Comparison of ENCODE assay signal across 8 mouse cellular contexts in the genomic region with DNA sequence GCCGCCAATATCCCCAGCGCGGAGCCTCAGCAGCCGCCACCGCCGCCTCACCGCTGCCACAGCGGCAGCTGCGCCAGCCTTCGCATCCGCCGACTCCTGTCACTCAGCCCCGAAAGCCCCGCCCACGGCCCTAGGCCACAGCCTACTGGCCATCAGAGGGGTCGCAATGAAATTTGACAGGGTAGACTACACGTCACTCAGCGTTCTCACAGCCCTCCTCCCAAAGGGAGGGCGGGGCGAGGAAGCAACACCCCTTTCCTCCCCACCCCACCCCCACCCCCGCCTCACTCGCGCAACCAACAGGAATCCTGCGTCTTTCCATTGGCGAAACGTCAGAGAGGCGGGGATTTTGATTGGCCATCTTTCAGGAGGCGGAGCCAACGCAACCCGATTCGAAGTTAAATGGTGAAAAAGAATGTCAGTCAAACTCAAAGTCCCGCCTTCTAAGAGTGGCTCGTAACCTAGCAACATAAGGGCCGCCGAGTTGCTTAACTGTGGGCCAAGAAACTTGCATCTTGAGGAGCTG. TPM values are rescaled to one million over a fixed set of nuclear protein-coding genes. Genes with fewer than 3 reads are reported as not detected.
A peak's percentile ranks its signal among the peaks of the same experiment; 100 is the strongest.
DNase-seq lines count a peak whose midpoint lies in the region; ATAC-seq and TF ChIP-seq lines count a peak whose summit lies in the region.

Gene Tpcn1, minus strand, starts transcription at position 105 of the 526 bp plus-strand sequence.
Gene Iqcd, plus strand, starts transcription at position 448 of the 526 bp plus-strand sequence.

- peaks cover 27% of the 10 kb centered on the region for H3K36me3 ChIP-seq in G1E (replicated peaks)
- peaks cover 4% of the 10 kb centered on the region; the same call in 1 of the 2 replicates for H3K36me3 ChIP-seq in forebrain, postnatal 0 days (ENCODE audit: insufficient read depth)
- H3K36me3 ChIP-seq in lung, embryonic 16.5 days (ENCODE audit: control insufficient read depth, insufficient read depth, low read length) = peaks cover 9% of the 10 kb centered on the region; the same call in 1 of the 2 replicates

- H3K4me1 ChIP-seq in G1E (ENCODE audit: insufficient read depth, low read depth, low read length) = peaks cover 70% of the 10 kb centered on the region
- H3K4me1 ChIP-seq in forebrain, postnatal 0 days (ENCODE audit: insufficient read depth) = peaks cover 15% of the 10 kb centered on the region
- H3K4me1 ChIP-seq in lung, embryonic 16.5 days (replicated peaks; ENCODE audit: control insufficient read depth, insufficient read depth, low read length) = peaks cover 22% of the 10 kb centered on the region

- H3K9me3 ChIP-seq in G1E (replicated peaks) = peaks cover 5% of the 10 kb centered on the region; the same call in 1 of the 2 replicates
- H3K9me3 ChIP-seq in forebrain, postnatal 0 days (ENCODE audit: low read length) = no peaks in the 10 kb centered on the region
- no peaks in the 10 kb centered on the region; the same call in 1 of the 2 replicates for H3K9me3 ChIP-seq in lung, embryonic 16.5 days (ENCODE audit: control insufficient read depth, low read length)

- H3K9ac ChIP-seq in forebrain, postnatal 0 days = peak within 1 kb of the TSS; percentile 67
- peak within 1 kb of the TSS; percentile 87 for H3K9ac ChIP-seq in lung, embryonic 16.5 days (ENCODE audit: low read length)

- DNase-seq in G1E (ENCODE audit: low spot score) = peak; percentile 98
- DNase-seq in cerebellum, adult 18-20 months = peak; percentile 98 to 99
- peak; percentile 99 for DNase-seq in forebrain, postnatal 0 days
- peak; percentile 99 for DNase-seq in layer of hippocampus, adult 9-10 months (ENCODE audit: low spot score)
- peak; percentile 95 for DNase-seq in ovary, postnatal 10 days (ENCODE audit: low spot score)
- DNase-seq in thymus, postnatal 10 days (ENCODE audit: low spot score in 2 of 2) = peak; percentile 99 to 100

- H3K27ac ChIP-seq in forebrain, postnatal 0 days (ENCODE audit: low read depth, low read length) = peak within 1 kb of the TSS; percentile 80
- H3K27ac ChIP-seq in lung, embryonic 16.5 days (ENCODE audit: low read length) = peak within 1 kb of the TSS; percentile 62

- peak within 1 kb of the TSS; percentile 84 for H3K4me3 ChIP-seq in G1E (ENCODE audit: low read depth, low read length)
- peak within 1 kb of the TSS; percentile 71 for H3K4me3 ChIP-seq in forebrain, postnatal 0 days (ENCODE audit: low read depth, low read length)
- H3K4me3 ChIP-seq in lung, embryonic 16.5 days (ENCODE audit: low read length) = peak within 1 kb of the TSS; percentile 91

- no peaks in the 10 kb centered on the region for H3K27me3 ChIP-seq in G1E (ENCODE audit: insufficient read depth, low read length)
- H3K27me3 ChIP-seq in forebrain, postnatal 0 days (ENCODE audit: insufficient read depth, low read length) = no peaks in the 10 kb centered on the region
- H3K27me3 ChIP-seq in lung, embryonic 16.5 days (ENCODE audit: control insufficient read depth, insufficient read depth, low read depth, low read length) = no peaks in the 10 kb centered on the region

- WGBS in forebrain, postnatal 0 days = under 1% methylated on average over 35 of the region's 35 CpGs
- 0% methylated on average over 35 of the region's 35 CpGs for WGBS in lung, embryonic 16.5 days

- no peak for TF ChIP-seq CTCF in G1E (IDR thresholded peaks at IDR 0.05; ENCODE audit: low read depth, low read length)
- peak; percentile 38 for TF ChIP-seq CTCF in forebrain, postnatal 0 days (IDR thresholded peaks at IDR 0.05; ENCODE audit: low read depth)

- ATAC-seq in G1E (ENCODE audit: extremely low read depth, insufficient number of reproducible peaks, low FRiP score, poor library complexity, severe bottlenecking) = peak; percentile 90
- ATAC-seq in forebrain, postnatal 0 days = peak; percentile 99
- peak; percentile 92 to 94 for ATAC-seq in hematopoietic stem cell, adult 5-6 weeks (replicated peaks in 1 of 2; ENCODE audit: insufficient read depth in 1 of 2, low FRiP score in 2 of 2, low TSS enrichment in 1 of 2, low read depth in 1 of 2, poor library complexity in 2 of 2, severe bottlenecking in 2 of 2)
- peak; percentile 99 for ATAC-seq in lung, embryonic 16.5 days (ENCODE audit: low read depth)

- H3K4me2 ChIP-seq in forebrain, postnatal 0 days (ENCODE audit: low read depth) = peak within 1 kb of the TSS; percentile 93
- peak within 1 kb of the TSS; percentile 95 for H3K4me2 ChIP-seq in lung, embryonic 16.5 days (ENCODE audit: low read depth, low read length)

RNA-seq across cellular contexts. Expression of gene Tpcn1, which starts in this region (rescaled TPM):
- total RNA-seq in G1E (2014; fragmentation: Nextera tagmentation) (22.3 and 51.6 TPM in 2 replicates), G1E (2017) (2.1 and 3.2 TPM in 2 replicates)
- 33.2 and 36.0 TPM in 2 replicates for polyA plus RNA-seq in G1E (2012)
- total RNA-seq in forebrain, postnatal 0 days (2014; rRNA removed) = 10.0 and 14.3 TPM in 2 replicates
- polyA plus RNA-seq in forebrain, postnatal 0 days (2015; fragmentation: Nextera tagmentation; extraction: Ambion mirVana) = 7.9 and 11.1 TPM in 2 replicates
- 7.3 and 9.8 TPM in 2 replicates for total RNA-seq in hematopoietic stem cell, adult 5-6 weeks (2017)
- polyA plus RNA-seq in lung, embryonic 16.5 days (2015; fragmentation: Nextera tagmentation; extraction: Ambion mirVana) = 17.8 and 18.0 TPM in 2 replicates

RNA-seq across cellular contexts. Expression of gene Iqcd, which starts in this region (rescaled TPM):
- total RNA-seq in G1E (2014; fragmentation: Nextera tagmentation) (not detected in 2 replicates), G1E (2017) (0.35 and 0.60 TPM in 2 replicates)
- polyA plus RNA-seq in G1E (2012) = 1.2 and 1.5 TPM in 2 replicates
- total RNA-seq in forebrain, postnatal 0 days (2014; rRNA removed) = 1.4 and 2.0 TPM in 2 replicates
- 1.4 and 1.8 TPM in 2 replicates for polyA plus RNA-seq in forebrain, postnatal 0 days (2015; fragmentation: Nextera tagmentation; extraction: Ambion mirVana)
- total RNA-seq in hematopoietic stem cell, adult 5-6 weeks (2017) = not detected in 2 replicates
- 1.2 and 1.9 TPM in 2 replicates for polyA plus RNA-seq in lung, embryonic 16.5 days (2015; fragmentation: Nextera tagmentation; extraction: Ambion mirVana)

Comparison
In these comparisons a context has a peak if more than half of its experiments do, and no peak if none do; other contexts are left out.
1. Peak in every context shown above with its lines: DNase-seq, ATAC-seq, H3K4me3 ChIP-seq and H3K27ac ChIP-seq.